Mouse (Mus musculus) adipocyte (in vitro differentiated cells): Measurements from ENCODE around the gene Rbmxl2.

Experiments
- DNase-seq: peaks from one replicate; pipeline ENCODE4 v3.0.0-alpha.2; 2016; ENCODE audit warnings: low spot score

Rbmxl2 gene

DNA sequence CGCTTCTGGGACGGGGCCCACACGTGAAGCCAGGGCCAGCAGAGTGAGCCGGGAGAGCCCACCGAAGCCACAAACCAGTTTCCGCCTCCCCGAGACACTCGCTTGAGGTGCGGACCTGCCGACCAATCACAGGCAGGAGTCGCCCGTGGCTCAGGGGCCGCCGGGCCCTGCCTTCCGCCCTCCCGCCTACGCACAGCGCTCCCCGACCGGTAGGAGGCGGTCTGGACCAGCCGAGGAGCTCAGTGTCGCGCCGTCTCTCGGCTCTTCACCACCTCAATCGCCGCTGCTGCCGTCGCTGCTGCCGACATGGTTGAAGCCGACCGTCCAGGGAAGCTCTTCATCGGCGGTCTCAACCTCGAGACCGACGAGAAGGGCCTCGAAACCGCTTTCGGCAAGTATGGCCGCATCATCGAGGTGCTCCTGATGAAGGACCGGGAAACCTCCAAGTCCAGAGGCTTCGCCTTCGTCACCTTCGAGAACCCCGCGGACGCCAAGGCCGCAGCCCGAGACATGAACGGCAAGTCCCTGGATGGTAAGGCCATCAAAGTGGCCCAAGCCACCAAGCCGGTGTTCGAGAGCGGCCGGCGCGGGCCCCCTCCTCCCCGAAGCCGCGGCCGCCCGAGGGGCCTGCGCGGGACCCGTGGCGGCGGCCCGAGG lies at the start of gene Rbmxl2:
Gene Rbmxl2 (plus strand): TSS at position 242 of the 657 bp plus-strand sequence.
- no peak for DNase-seq

DNA sequence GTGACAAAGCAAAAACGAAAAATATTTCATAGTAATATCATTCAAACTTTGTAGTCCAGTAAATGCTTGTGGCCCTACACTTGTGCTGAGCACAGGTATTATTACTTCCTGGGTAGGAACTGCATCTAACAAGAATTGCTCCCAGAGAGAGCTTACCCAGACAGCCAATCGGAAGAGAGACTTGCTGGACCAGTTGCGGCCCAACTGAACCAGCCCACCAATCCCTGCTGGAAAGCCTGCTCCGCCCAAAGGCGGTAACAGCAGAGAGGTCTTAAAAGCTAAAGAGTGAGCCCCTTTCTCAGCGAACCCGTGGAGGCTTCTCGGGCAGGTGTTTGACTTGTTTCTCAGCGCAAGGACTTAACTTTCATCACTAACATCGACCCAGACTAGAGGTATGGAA lies 42.6 kb upstream of the Rbmxl2 start, which contains the start of gene Nlrp14:
Gene Nlrp14 (plus strand): TSS at position 301 of the 400 bp plus-strand sequence.
- no peak for DNase-seq

DNA sequence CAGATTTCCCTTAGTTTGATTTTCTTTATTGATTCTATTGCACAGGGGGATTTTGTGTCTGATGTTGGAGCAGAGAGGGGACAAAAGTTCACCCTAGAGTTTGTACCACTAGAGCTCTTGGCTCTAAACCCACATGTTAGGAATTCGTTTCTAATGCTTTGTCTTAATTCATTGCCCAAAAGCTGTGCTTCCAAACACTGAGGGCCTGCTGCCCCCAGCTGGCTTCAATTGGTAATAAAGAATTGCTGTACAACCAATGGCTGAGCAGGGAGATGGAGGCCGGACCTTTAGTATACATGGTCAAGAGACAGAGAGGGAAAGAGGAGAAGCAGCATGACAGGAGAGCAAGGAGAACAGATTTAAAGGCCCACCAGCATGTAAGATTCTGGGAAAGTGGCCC lies 28.8 kb upstream of the Rbmxl2 start:
- DNase-seq, result no peak

DNA sequence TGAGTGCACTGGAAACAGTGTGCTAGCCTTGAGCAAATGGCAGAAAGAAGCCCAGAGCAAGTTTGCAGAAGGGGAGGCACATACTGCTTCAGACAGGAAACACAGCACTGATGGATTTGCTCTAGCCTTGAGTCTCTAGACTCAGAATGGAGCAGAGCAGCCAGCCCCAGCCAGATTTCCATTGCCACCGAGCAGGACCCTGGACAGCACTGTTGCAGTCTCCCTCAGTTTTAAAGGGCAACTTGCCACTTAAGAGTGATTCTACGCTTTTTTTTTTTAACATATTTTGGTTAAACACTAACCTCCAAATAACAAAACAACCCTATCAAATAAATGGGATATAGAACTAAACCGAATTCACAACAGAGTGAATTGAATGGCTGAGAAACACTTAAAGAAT lies 7.4 kb upstream of the Rbmxl2 start:
- DNase-seq, result no peak

DNA sequence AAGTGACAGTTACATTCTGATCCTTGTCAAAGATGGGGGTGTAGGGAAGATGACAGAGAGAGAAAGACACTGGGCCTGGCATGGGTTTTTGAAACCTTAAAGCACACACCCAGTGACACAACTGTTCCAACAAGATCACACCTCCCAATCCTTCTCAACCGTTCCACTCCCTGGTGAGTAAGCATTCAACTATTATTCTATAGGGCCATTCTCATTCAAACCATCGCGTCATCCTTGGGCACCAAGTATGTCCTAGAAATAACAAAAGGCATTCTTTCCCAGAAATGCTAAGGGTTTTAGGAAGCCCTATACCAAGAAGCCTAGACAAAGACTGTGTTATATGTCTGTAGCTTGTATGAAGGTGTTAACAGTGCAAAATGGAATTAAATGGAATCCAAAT lies 1.4 kb upstream of the Rbmxl2 start:
- no peak for DNase-seq

DNA sequence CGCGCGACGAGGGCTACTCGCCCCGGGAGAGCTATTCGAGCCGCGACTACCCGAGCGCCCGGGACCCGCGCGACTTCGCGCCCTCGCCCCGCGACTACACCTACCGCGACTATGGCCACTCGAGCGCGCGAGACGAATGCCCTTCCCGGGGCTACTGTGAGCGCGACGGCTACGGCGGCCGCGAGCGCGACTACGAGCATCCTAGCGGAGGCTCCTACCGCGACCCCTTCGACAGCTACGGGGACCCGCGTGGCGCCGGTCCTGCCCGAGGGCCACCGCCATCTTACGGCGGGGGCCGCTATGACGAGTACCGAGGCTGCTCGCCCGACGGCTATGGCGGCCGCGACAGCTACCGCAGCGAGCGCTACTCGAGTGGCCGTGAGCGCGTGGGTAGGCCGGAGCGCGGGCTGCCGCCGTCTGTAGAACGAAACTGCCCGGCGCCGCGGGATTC lies 906 bp downstream of the Rbmxl2 start:
- DNase-seq, result no peak

DNA sequence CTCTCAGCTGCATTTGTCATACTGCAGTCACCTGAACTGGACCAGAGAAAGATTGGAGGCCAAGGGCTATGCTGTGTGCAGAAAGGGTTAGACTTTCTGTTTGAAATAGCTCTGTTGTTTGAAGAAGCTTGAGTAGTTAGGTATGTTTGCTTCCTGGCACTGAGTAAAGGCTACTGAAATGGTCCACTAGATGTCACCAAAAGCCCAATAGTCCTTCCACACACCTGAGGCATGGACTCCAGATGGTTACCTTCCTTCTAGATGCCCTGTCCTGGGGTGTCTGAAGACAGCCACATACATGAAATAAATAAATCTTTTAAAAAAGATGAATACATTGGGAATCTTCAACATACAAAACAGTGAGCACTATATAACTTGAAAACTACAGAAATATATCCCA lies 6.5 kb downstream of the Rbmxl2 start:
- DNase-seq, result no peak

DNA sequence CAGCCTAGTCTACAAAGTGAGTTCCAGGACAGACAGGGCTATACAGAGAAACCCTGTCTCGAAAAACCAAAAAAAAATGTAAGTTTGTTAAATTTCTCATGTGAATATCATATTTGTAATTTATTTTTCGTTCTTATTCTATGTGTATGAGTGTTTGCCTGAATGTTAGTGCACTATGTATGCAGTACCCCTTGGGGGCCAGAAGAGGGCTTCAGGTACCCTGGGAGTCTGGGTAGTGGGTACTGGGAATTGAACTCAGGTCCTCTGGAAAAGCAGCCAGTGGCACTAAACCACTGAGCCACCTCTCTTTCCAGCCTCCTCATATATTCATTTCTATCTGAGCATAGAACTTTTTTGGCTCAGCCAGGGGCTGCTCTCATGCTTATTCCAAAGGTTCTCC lies 7.6 kb downstream of the Rbmxl2 start:
- DNase-seq, result no peak

DNA sequence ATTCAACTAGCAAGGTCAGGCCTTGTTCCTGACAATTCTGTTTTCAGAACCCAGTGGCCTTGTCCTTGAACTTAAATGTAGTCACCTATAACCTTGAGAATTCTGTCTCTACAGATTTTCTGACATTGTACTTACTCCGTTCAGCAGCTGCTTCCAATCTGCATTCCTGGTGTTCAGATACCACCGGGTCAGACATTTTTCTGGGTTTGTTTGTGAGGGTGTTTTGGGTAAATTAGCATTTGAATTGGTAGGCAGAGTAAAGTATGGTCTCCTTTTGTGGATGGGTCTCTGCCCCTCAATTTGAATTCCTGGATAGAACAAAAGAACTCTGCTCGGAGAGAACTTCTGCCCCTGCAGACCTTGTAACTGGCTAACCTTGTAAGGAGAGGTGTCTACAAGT lies 27.6 kb downstream of the Rbmxl2 start:
- DNase-seq, result no peak

DNA sequence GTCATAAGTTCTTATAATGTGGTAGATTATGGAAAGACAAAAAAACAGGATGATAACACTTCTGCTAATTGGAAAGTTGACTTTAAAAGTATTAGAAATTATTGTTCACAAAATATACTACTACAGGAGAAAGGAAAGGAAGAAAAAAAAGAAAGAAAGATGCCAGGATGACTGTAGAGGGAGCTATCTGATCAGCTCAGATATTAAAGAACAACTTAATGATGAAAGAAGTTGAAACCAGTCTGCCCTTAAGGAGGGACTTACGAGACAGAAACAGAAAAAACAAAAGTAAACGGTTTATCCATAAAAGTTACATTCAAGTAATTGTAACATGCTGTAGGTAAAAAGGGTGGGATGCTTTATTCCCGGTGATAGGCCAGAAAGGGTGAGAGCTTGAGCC lies 28.3 kb downstream of the Rbmxl2 start:
- no peak for DNase-seq

DNA sequence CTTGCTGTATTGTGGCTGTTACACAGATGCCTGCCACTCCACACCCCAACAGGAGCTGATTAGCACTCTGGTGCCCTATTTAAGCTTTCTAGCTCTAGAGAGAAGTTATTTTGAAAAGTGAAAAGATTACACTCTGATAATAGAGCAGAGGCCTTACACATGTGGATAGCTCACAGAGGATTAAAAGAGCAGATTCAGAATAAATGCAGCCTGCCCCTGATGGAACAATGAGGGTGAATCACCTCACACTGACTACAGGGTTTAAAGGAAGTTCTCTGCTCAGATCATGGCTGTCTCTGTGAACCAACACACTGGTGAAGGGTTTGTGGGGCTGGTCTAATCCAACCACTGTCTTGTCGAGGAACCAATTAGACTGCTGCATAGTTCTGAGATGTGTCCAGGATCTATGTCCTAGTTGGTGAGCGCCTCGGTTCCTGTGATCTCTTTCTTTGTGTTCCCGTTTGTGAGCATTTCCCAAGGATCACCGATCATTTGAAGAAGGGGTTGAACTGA lies 32.2 kb downstream of the Rbmxl2 start:
- no peak for DNase-seq

DNA sequence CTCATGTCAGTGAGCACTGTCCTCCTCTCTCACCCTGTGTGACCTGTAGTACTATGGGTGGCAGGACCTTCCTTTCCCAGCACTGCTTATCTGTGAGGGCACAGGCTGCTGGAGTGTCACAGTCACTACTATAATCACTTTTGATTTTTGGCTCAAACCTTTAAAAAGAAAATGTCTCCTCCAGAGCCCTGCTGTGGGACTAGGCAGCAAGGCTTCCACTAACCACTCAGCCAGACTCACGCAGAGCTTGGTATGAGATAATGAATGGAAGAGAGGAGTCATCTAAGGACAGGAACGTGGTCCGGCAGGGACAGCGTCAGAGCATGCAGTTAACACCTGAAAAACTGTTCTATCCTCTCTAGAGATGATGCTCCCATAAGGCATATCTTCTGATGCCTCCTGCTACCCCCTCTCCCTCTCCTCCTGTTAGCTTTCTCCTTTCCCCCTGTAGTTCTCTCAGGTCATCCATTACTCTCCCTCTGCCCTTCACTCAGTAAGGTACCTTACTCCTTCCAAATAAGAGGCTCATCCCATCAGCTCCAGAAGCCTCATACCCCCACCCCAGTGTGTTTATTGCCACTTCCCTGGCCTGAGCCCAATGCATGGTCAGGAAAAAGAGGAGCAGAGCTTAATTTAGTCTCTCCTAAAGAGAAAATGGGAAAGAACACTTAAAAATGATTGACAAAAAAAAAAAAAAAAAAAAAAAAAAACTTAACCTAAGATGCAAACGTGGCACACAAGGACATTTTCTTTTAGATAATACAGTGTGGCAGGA lies 41.2 kb downstream of the Rbmxl2 start:
- DNase-seq, result no peak

DNA sequence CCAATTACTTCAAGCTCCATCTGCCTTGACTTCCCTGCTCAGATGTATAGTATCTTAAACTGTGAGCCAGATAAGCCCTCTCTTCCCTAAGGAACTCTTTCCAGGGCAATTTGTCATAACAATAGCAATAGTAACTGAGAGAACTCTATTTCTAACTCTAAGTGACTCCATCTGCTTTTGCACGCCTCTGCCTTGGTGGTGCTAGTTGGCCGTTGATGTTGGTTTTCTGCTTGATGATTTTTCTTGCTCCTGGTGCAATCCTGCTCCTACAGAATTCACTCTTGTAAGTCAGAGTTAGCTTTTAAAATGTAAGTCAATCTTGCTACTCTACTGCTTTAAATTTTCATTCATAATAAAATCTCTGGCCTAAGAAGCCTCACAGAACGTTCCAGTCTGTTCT lies 44.1 kb downstream of the Rbmxl2 start:
- DNase-seq, result no peak

DNA sequence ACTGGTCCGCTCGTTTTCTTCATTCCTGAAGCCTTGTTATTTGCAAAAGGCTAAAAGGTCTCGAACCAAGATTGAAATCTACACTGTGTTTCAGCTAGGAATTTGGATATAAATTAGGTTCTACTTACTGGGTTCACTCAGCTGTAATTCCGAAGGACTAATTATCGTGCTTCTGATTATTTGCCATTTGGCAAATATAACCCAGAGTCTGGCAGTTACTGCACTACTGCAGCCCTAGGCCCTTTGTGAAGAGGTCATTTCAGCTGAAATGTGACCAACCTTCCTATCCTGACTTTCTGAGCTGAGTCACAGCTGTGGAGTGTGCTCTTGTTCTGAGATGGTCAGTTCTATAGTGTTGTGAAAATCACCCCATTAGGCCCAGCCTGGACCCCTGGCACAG lies 50.7 kb downstream of the Rbmxl2 start:
- DNase-seq, result no peak
